Mouse (Mus musculus): ENCODE data around the gene Zfp62. TPM values are rescaled to one million over a fixed set of nuclear protein-coding genes. Genes with fewer than 3 reads are reported as not detected.

Gene Zfp62
- polyA plus RNA-seq, 1 experiment from 2014 or later, result 59.0 TPM

- H3K36me3 ChIP-seq (ENCODE audit: control insufficient read depth, insufficient read depth, low read length), result no peaks in the 10 kb centered on the region
- peak overlapping the region; percentile 74 for H3K27ac ChIP-seq (ENCODE audit: low read depth, low read length)
- peak overlapping the region; percentile 84 for H3K4me2 ChIP-seq (replicated peaks; ENCODE audit: low read depth, low read length)
- H3K4me3 ChIP-seq (ENCODE audit: low read depth, low read length), result peak overlapping the region; percentile 69
- DNase-seq (ENCODE audit: low spot score), result no peak
- peaks cover 3% of the 10 kb centered on the region for H3K4me1 ChIP-seq (replicated peaks; ENCODE audit: control insufficient read depth, insufficient read depth, low read length)
- WGBS, result 33% methylated on average over 10 of the region's 10 CpGs
- H3K9ac ChIP-seq (ENCODE audit: low read depth, low read length), result peak overlapping the region; percentile 93
- no peak; the same call in 1 of the 2 replicates for ATAC-seq (ENCODE audit: low FRiP score)
- no peaks in the 10 kb centered on the region for H3K27me3 ChIP-seq (ENCODE audit: control insufficient read depth, insufficient read depth, low read length)
- no peaks in the 10 kb centered on the region for H3K9me3 ChIP-seq (ENCODE audit: control insufficient read depth, low read length)
Measured at GRCm38 (mm10) chr11:49249811-49250421, 46.8 kb downstream of the Zfp62 start.

GRCm38 (mm10) chr11:49250422-49251379 is 47.6 kb downstream of the Zfp62 start:
- Histone ChIP-seq H3K9ac (ENCODE audit: low read depth, low read length) (peak overlapping the region; percentile 93), H3K27me3 (ENCODE audit: control insufficient read depth, insufficient read depth, low read length) (no peaks in the 10 kb centered on the region), H3K9me3 (ENCODE audit: control insufficient read depth, low read length) (no peaks in the 10 kb centered on the region), H3K4me1 (replicated peaks; ENCODE audit: control insufficient read depth, insufficient read depth, low read length) (peaks cover 3% of the 10 kb centered on the region), H3K4me3 (ENCODE audit: low read depth, low read length) (peak overlapping the region; percentile 69), H3K4me2 (replicated peaks; ENCODE audit: low read depth, low read length) (peak overlapping the region; percentile 84), H3K27ac (ENCODE audit: low read depth, low read length) (peak overlapping the region; percentile 74), H3K36me3 (ENCODE audit: control insufficient read depth, insufficient read depth, low read length) (no peaks in the 10 kb centered on the region)
- 3% methylated on average over 44 of the region's 45 CpGs for WGBS
- DNase-seq (ENCODE audit: low spot score) (peak; percentile 82), ATAC-seq (ENCODE audit: low FRiP score) (peak; percentile 96)

GRCm38 (mm10) chr11:49251380-49251761 is 48.3 kb downstream of the Zfp62 start:
- peak overlapping the region; percentile 69; the same call in 1 of the 2 replicates for H3K4me3 ChIP-seq (ENCODE audit: low read depth, low read length)
- H3K4me1 ChIP-seq (replicated peaks; ENCODE audit: control insufficient read depth, insufficient read depth, low read length), result peaks cover 3% of the 10 kb centered on the region
- H3K9ac ChIP-seq (ENCODE audit: low read depth, low read length), result peak overlapping the region; percentile 93; the same call in 1 of the 2 replicates
- WGBS, result 79% methylated on average over 7 of the region's 7 CpGs
- H3K36me3 ChIP-seq (ENCODE audit: control insufficient read depth, insufficient read depth, low read length), result no peaks in the 10 kb centered on the region
- H3K27ac ChIP-seq (ENCODE audit: low read depth, low read length), result no peak overlapping the region
- no peak for DNase-seq (ENCODE audit: low spot score)
- peak overlapping the region; percentile 84 for H3K4me2 ChIP-seq (replicated peaks; ENCODE audit: low read depth, low read length)
- no peak for ATAC-seq (ENCODE audit: low FRiP score)
- H3K27me3 ChIP-seq (ENCODE audit: control insufficient read depth, insufficient read depth, low read length), result no peaks in the 10 kb centered on the region
- H3K9me3 ChIP-seq (ENCODE audit: control insufficient read depth, low read length), result no peaks in the 10 kb centered on the region

GRCm38 (mm10) chr11:49252048-49252447 is 49.0 kb downstream of the Zfp62 start:
- ATAC-seq (ENCODE audit: low FRiP score) (no peak), DNase-seq (ENCODE audit: low spot score) (no peak)
- Histone ChIP-seq H3K4me2 (replicated peaks; ENCODE audit: low read depth, low read length) (no peak overlapping the region), H3K36me3 (ENCODE audit: control insufficient read depth, insufficient read depth, low read length) (no peaks in the 10 kb centered on the region), H3K4me3 (ENCODE audit: low read depth, low read length) (no peak overlapping the region), H3K9me3 (ENCODE audit: control insufficient read depth, low read length) (no peaks in the 10 kb centered on the region), H3K27me3 (ENCODE audit: control insufficient read depth, insufficient read depth, low read length) (no peaks in the 10 kb centered on the region), H3K27ac (ENCODE audit: low read depth, low read length) (no peak overlapping the region), H3K9ac (ENCODE audit: low read depth, low read length) (no peak overlapping the region), H3K4me1 (replicated peaks; ENCODE audit: control insufficient read depth, insufficient read depth, low read length) (peaks cover 3% of the 10 kb centered on the region)
- 93% methylated on average over 5 of the region's 5 CpGs for WGBS

- 95% methylated on average over 6 of the region's 6 CpGs for WGBS
- no peak for DNase-seq (ENCODE audit: low spot score)
- Histone ChIP-seq H3K27ac (ENCODE audit: low read depth, low read length) (no peak overlapping the region), H3K4me1 (replicated peaks; ENCODE audit: control insufficient read depth, insufficient read depth, low read length) (peaks cover 3% of the 10 kb centered on the region), H3K4me2 (replicated peaks; ENCODE audit: low read depth, low read length) (no peak overlapping the region), H3K27me3 (ENCODE audit: control insufficient read depth, insufficient read depth, low read length) (no peaks in the 10 kb centered on the region), H3K36me3 (ENCODE audit: control insufficient read depth, insufficient read depth, low read length) (no peaks in the 10 kb centered on the region), H3K9me3 (ENCODE audit: control insufficient read depth, low read length) (no peaks in the 10 kb centered on the region), H3K9ac (ENCODE audit: low read depth, low read length) (no peak overlapping the region), H3K4me3 (ENCODE audit: low read depth, low read length) (no peak overlapping the region)
- ATAC-seq (ENCODE audit: low FRiP score), result no peak
Measured at GRCm38 (mm10) chr11:49253035-49253434, 49.9 kb downstream of the Zfp62 start.

GRCm38 (mm10) chr11:49259296-49259695 is 56.2 kb downstream of the Zfp62 start:
- H3K9ac ChIP-seq (ENCODE audit: low read depth, low read length), result no peak overlapping the region
- 83% methylated on average over 2 of the region's 2 CpGs for WGBS
- no peak overlapping the region for H3K4me2 ChIP-seq (replicated peaks; ENCODE audit: low read depth, low read length)
- ATAC-seq (ENCODE audit: low FRiP score) (no peak), DNase-seq (ENCODE audit: low spot score) (no peak)
- no peaks in the 10 kb centered on the region for H3K4me1 ChIP-seq (replicated peaks; ENCODE audit: control insufficient read depth, insufficient read depth, low read length)
- no peak overlapping the region for H3K27ac ChIP-seq (ENCODE audit: low read depth, low read length)
- H3K9me3 ChIP-seq (ENCODE audit: control insufficient read depth, low read length), result no peaks in the 10 kb centered on the region
- no peak overlapping the region for H3K4me3 ChIP-seq (ENCODE audit: low read depth, low read length)
- 0 out of 2 replicates have a peak, but pooled peaks cover 2% of the 10 kb centered on the region for H3K36me3 ChIP-seq (ENCODE audit: control insufficient read depth, insufficient read depth, low read length)
- H3K27me3 ChIP-seq (ENCODE audit: control insufficient read depth, insufficient read depth, low read length), result no peaks in the 10 kb centered on the region

- H3K9me3 ChIP-seq (ENCODE audit: control insufficient read depth, low read length), result no peaks in the 10 kb centered on the region
- H3K4me2 ChIP-seq (replicated peaks; ENCODE audit: low read depth, low read length), result no peak overlapping the region
- 74% methylated on average over 1 of the region's 1 CpGs for WGBS
- DNase-seq (ENCODE audit: low spot score), result no peak
- 0 out of 2 replicates have a peak, but pooled peaks cover 2% of the 10 kb centered on the region for H3K36me3 ChIP-seq (ENCODE audit: control insufficient read depth, insufficient read depth, low read length)
- H3K27me3 ChIP-seq (ENCODE audit: control insufficient read depth, insufficient read depth, low read length), result no peaks in the 10 kb centered on the region
- H3K4me3 ChIP-seq (ENCODE audit: low read depth, low read length), result no peak overlapping the region
- ATAC-seq (ENCODE audit: low FRiP score), result no peak
- H3K27ac ChIP-seq (ENCODE audit: low read depth, low read length), result no peak overlapping the region
- no peaks in the 10 kb centered on the region; the same call in 1 of the 2 replicates for H3K4me1 ChIP-seq (replicated peaks; ENCODE audit: control insufficient read depth, insufficient read depth, low read length)
- H3K9ac ChIP-seq (ENCODE audit: low read depth, low read length), result no peak overlapping the region
Measured at GRCm38 (mm10) chr11:49259829-49260228, 56.7 kb downstream of the Zfp62 start.

GRCm38 (mm10) chr11:49260598-49261312 is 57.7 kb downstream of the Zfp62 start:
- ATAC-seq (ENCODE audit: low FRiP score), result no peak
- Histone ChIP-seq H3K4me1 (replicated peaks; ENCODE audit: control insufficient read depth, insufficient read depth, low read length) (no peaks in the 10 kb centered on the region; the same call in 1 of the 2 replicates), H3K9ac (ENCODE audit: low read depth, low read length) (no peak overlapping the region), H3K4me2 (replicated peaks; ENCODE audit: low read depth, low read length) (no peak overlapping the region), H3K4me3 (ENCODE audit: low read depth, low read length) (no peak overlapping the region), H3K36me3 (ENCODE audit: control insufficient read depth, insufficient read depth, low read length) (0 out of 2 replicates have a peak, but pooled peaks cover 2% of the 10 kb centered on the region), H3K27ac (ENCODE audit: low read depth, low read length) (no peak overlapping the region), H3K27me3 (ENCODE audit: control insufficient read depth, insufficient read depth, low read length) (no peaks in the 10 kb centered on the region), H3K9me3 (ENCODE audit: control insufficient read depth, low read length) (no peaks in the 10 kb centered on the region)
- WGBS, result 94% methylated on average over 21 of the region's 21 CpGs
- no peak for DNase-seq (ENCODE audit: low spot score)

All from hindbrain, embryonic 11.5 days (tissue).